Mouse (Mus musculus) limb, embryonic 14.5 days (tissue): Measurements from ENCODE around the gene Doc2g. TPM values are rescaled to one million over a fixed set of nuclear protein-coding genes. Genes with fewer than 3 reads are reported as not detected.
A peak's percentile ranks its signal among the peaks of the same experiment; 100 is the strongest.

ENCODE experiments used
- ATAC-seq: fragments of 200-750 bp; cut with Nextera tagmentation; 2 replicates; pipeline ENCODE4 v1.8.0; 2017; ENCODE audit warnings: low read depth, moderate number of reproducible peaks, moderate TSS enrichment; ENCODE audit not compliant: low FRiP score
- DNase-seq: peaks from one replicate; pipeline ENCODE4 v3.0.0-alpha.2; 2015; ENCODE audit warnings: low spot score
- H3K27ac ChIP-seq: fragments of 300-500 bp; sonication (generic); replicated peaks from 2 replicates; pipeline ENCODE4 v1.5.1; 2014; ENCODE audit warnings: low read depth, mild to moderate bottlenecking, low read length, moderate library complexity, mixed read lengths
- H3K27me3 ChIP-seq: fragments of 300-500 bp; sonication (generic); 2 replicates; pipeline ENCODE4 v1.6.1; 2014; ENCODE audit warnings: low read length, mixed read lengths; ENCODE audit not compliant: control insufficient read depth, insufficient read depth
- H3K36me3 ChIP-seq: fragments of 300-500 bp; sonication (generic); 2 replicates; pipeline ENCODE4 v1.6.1; 2014; ENCODE audit warnings: mild to moderate bottlenecking, low read length, moderate library complexity, mixed read lengths; ENCODE audit not compliant: control insufficient read depth, insufficient read depth
- H3K4me1 ChIP-seq: fragments of 300-500 bp; sonication (generic); 2 replicates; pipeline ENCODE4 v1.6.1; 2014; ENCODE audit warnings: antibody characterized with exemption, low read length, mixed read lengths; ENCODE audit not compliant: control insufficient read depth, insufficient read depth
- H3K4me2 ChIP-seq: fragments of 300-500 bp; sonication (generic); replicated peaks from 2 replicates; pipeline ENCODE4 v1.6.1; 2014; ENCODE audit warnings: low read depth, mild to moderate bottlenecking, low read length, moderate library complexity; ENCODE audit not compliant: severe bottlenecking
- H3K4me3 ChIP-seq: fragments of 300-500 bp; sonication (generic); replicated peaks from 2 replicates; pipeline ENCODE4 v1.5.1; 2014; ENCODE audit warnings: low read length
- H3K9ac ChIP-seq: fragments of 300-500 bp; sonication (generic); 2 replicates; pipeline ENCODE4 v1.6.1; 2014; ENCODE audit warnings: mild to moderate bottlenecking, low read depth, low read length, moderate library complexity; ENCODE audit not compliant: severe bottlenecking
- H3K9me3 ChIP-seq: fragments of 300-500 bp; sonication (generic); 2 replicates; pipeline ENCODE4 v1.6.1; 2016; ENCODE audit warnings: low read length; ENCODE audit not compliant: control insufficient read depth
- POLR2A ChIP-seq: fragments of 200-500 bp; IDR thresholded peaks from 2 replicates; pipeline ENCODE4 v1.8.0; 2012; ENCODE audit warnings: inconsistent platforms, mild to moderate bottlenecking, moderate library complexity, borderline replicate concordance; ENCODE audit not compliant: insufficient read depth, insufficient read length; ENCODE audit errors: extremely low read depth
- WGBS: fragments of 180-500 bp; shearing (Covaris S2); extraction: QIAGEN DNeasy Blood & Tissue Kit; methylation state at CpG from one replicate; pipeline ENCODE4 v1.1.7; 2014; 5-methylcytosine and 5-hydroxymethylcytosine counted together
- polyA plus RNA-seq, 2 experiments: library from polyadenylated mRNA; depleted of rRNA in 1 of 2; stranded (reverse) in 1 of 2; unstranded in 1 of 2; fragments of >200 nt; fragmentation: Nextera tagmentation in 1 of 2; extraction: Ambion mirVana in 1 of 2; gene quantifications; 2 replicates each; pipeline versions ENCODE4 v1.2.1 to v1.2.3; 2012 to 2014

Gene Doc2g
- polyA plus RNA-seq, 2 experiments, result 3.4 to 19.6 TPM

- ATAC-seq (no peak), DNase-seq (peak; percentile 55)
- H3K27ac ChIP-seq, result no peak overlapping the region
- 44% methylated on average over 10 of the region's 10 CpGs for WGBS
- no peak for TF ChIP-seq POLR2A
- no peak overlapping the region for H3K9ac ChIP-seq
- no peak overlapping the region for H3K4me3 ChIP-seq
- 0 out of 2 replicates have a peak, but pooled peaks cover 2% of the 10 kb centered on the region for H3K4me1 ChIP-seq
- no peak overlapping the region for H3K4me2 ChIP-seq
- no peaks in the 10 kb centered on the region for H3K36me3 ChIP-seq
- no peaks in the 10 kb centered on the region for H3K9me3 ChIP-seq
- no peaks in the 10 kb centered on the region for H3K27me3 ChIP-seq
Observed at GRCm38 (mm10) chr19:4051741-4052515, 48.8 kb downstream of the Doc2g start.

GRCm38 (mm10) chr19:4052516-4053030, 49.5 kb downstream of the Doc2g start:
- 80% methylated on average over 5 of the region's 5 CpGs for WGBS
- H3K27me3 ChIP-seq, result no peaks in the 10 kb centered on the region
- TF ChIP-seq POLR2A, result no peak
- 0 out of 2 replicates have a peak, but pooled peaks cover 2% of the 10 kb centered on the region for H3K4me1 ChIP-seq
- H3K36me3 ChIP-seq, result no peaks in the 10 kb centered on the region
- H3K27ac ChIP-seq, result no peak overlapping the region
- no peak overlapping the region for H3K9ac ChIP-seq
- ATAC-seq (no peak), DNase-seq (no peak)
- H3K4me2 ChIP-seq, result no peak overlapping the region
- H3K9me3 ChIP-seq, result no peaks in the 10 kb centered on the region
- no peak overlapping the region for H3K4me3 ChIP-seq

GRCm38 (mm10) chr19:4054613-4055012, 51.5 kb downstream of the Doc2g start:
- H3K4me3 ChIP-seq, result no peak overlapping the region
- H3K36me3 ChIP-seq, result no peaks in the 10 kb centered on the region
- 0 out of 2 replicates have a peak, but pooled peaks cover 2% of the 10 kb centered on the region for H3K4me1 ChIP-seq
- H3K27me3 ChIP-seq, result no peaks in the 10 kb centered on the region
- H3K9ac ChIP-seq, result no peak overlapping the region
- ATAC-seq (no peak), DNase-seq (no peak)
- H3K9me3 ChIP-seq, result no peaks in the 10 kb centered on the region
- no peak overlapping the region for H3K27ac ChIP-seq
- TF ChIP-seq POLR2A, result no peak
- H3K4me2 ChIP-seq, result no peak overlapping the region
- 89% methylated on average over 5 of the region's 5 CpGs for WGBS

- no peak for ATAC-seq
- Histone ChIP-seq H3K4me3 (no peak overlapping the region), H3K4me1 (0 out of 2 replicates have a peak, but pooled peaks cover 2% of the 10 kb centered on the region), H3K27me3 (no peaks in the 10 kb centered on the region), H3K4me2 (no peak overlapping the region), H3K9me3 (no peaks in the 10 kb centered on the region), H3K27ac (no peak overlapping the region), H3K9ac (no peak overlapping the region), H3K36me3 (no peaks in the 10 kb centered on the region)
- DNase-seq, result no peak
- WGBS, result 69% methylated on average over 8 of the region's 8 CpGs
- no peak for TF ChIP-seq POLR2A
Observed at GRCm38 (mm10) chr19:4055216-4055946, 52.3 kb downstream of the Doc2g start.

GRCm38 (mm10) chr19:4055947-4056693, 53.0 kb downstream of the Doc2g start:
- no peak for TF ChIP-seq POLR2A
- WGBS, result 55% methylated on average over 15 of the region's 15 CpGs
- no peak overlapping the region for H3K27ac ChIP-seq
- H3K4me3 ChIP-seq, result no peak overlapping the region
- no peak overlapping the region for H3K4me2 ChIP-seq
- no peaks in the 10 kb centered on the region for H3K36me3 ChIP-seq
- no peaks in the 10 kb centered on the region for H3K9me3 ChIP-seq
- H3K9ac ChIP-seq, result no peak overlapping the region
- DNase-seq (no peak), ATAC-seq (no peak)
- H3K4me1 ChIP-seq, result 0 out of 2 replicates have a peak, but pooled peaks cover 2% of the 10 kb centered on the region
- H3K27me3 ChIP-seq, result no peaks in the 10 kb centered on the region

Other genes with a start within 250 kb of the Doc2g start
Only the 30 nearest of the 32 such genes appear.
- 65.4 and 68.6 TPM in 2 replicates for gene Chka, start 151.5 kb upstream of the Doc2g start, polyA plus RNA-seq (2012; rRNA removed)
- 32.7 and 37.2 TPM in 2 replicates for gene Chka, start 151.5 kb upstream of the Doc2g start, polyA plus RNA-seq (2014; fragmentation: Nextera tagmentation; extraction: Ambion mirVana)
- 145 and 191 TPM in 2 replicates for gene Tcirg1, start 96.2 kb upstream of the Doc2g start, polyA plus RNA-seq (2012; rRNA removed)
- gene Tcirg1, start 96.2 kb upstream of the Doc2g start, polyA plus RNA-seq (2014; fragmentation: Nextera tagmentation; extraction: Ambion mirVana), result 36.8 and 37.8 TPM in 2 replicates
- gene Ndufs8, start 90.5 kb upstream of the Doc2g start, polyA plus RNA-seq (2012; rRNA removed), result 186 and 202 TPM in 2 replicates
- gene Ndufs8, start 90.5 kb upstream of the Doc2g start, polyA plus RNA-seq (2014; fragmentation: Nextera tagmentation; extraction: Ambion mirVana), result 314 and 322 TPM in 2 replicates
- 1.8 and 1.9 TPM in 2 replicates for gene Aldh3b1, start 73.5 kb upstream of the Doc2g start, polyA plus RNA-seq (2012; rRNA removed)
- 2.6 and 2.9 TPM in 2 replicates for gene Aldh3b1, start 73.5 kb upstream of the Doc2g start, polyA plus RNA-seq (2014; fragmentation: Nextera tagmentation; extraction: Ambion mirVana)
- 33.3 and 40.7 TPM in 2 replicates for gene Unc93b1, start 68.1 kb upstream of the Doc2g start, polyA plus RNA-seq (2012; rRNA removed)
- gene Unc93b1, start 68.1 kb upstream of the Doc2g start, polyA plus RNA-seq (2014; fragmentation: Nextera tagmentation; extraction: Ambion mirVana), result 21.9 and 23.3 TPM in 2 replicates
- gene Aldh3b3, start 44.7 kb upstream of the Doc2g start, polyA plus RNA-seq (2012; rRNA removed), result 0.32 and 0.52 TPM in 2 replicates
- 0.33 and 0.39 TPM in 2 replicates for gene Aldh3b3, start 44.7 kb upstream of the Doc2g start, polyA plus RNA-seq (2014; fragmentation: Nextera tagmentation; extraction: Ambion mirVana)
- gene Aldh3b2, start 31.0 kb upstream of the Doc2g start, polyA plus RNA-seq (2012; rRNA removed), result 10.7 and 14.5 TPM in 2 replicates
- 28.1 and 30.3 TPM in 2 replicates for gene Aldh3b2, start 31.0 kb upstream of the Doc2g start, polyA plus RNA-seq (2014; fragmentation: Nextera tagmentation; extraction: Ambion mirVana)
- gene Acy3, start 16.7 kb upstream of the Doc2g start, polyA plus RNA-seq (2012; rRNA removed), result 9.4 and 12.8 TPM in 2 replicates
- gene Acy3, start 16.7 kb upstream of the Doc2g start, polyA plus RNA-seq (2014; fragmentation: Nextera tagmentation; extraction: Ambion mirVana), result 6.7 and 9.2 TPM in 2 replicates
- 0.08 and 0.12 TPM in 2 replicates for gene Tbx10, start 10.6 kb upstream of the Doc2g start, polyA plus RNA-seq (2012; rRNA removed)
- 0.28 TPM in 1 of 2 replicates, not detected in the other for gene Tbx10, start 10.6 kb upstream of the Doc2g start, polyA plus RNA-seq (2014; fragmentation: Nextera tagmentation; extraction: Ambion mirVana)
- 18.3 and 21.0 TPM in 2 replicates for gene Nudt8, start 2.7 kb upstream of the Doc2g start, polyA plus RNA-seq (2012; rRNA removed)
- gene Nudt8, start 2.7 kb upstream of the Doc2g start, polyA plus RNA-seq (2014; fragmentation: Nextera tagmentation; extraction: Ambion mirVana), result 35.8 and 38.9 TPM in 2 replicates
- gene Gm49405, start 2.7 kb upstream of the Doc2g start, polyA plus RNA-seq (2012; rRNA removed), result 7.0 and 8.0 TPM in 2 replicates
- gene Gm49405, start 2.7 kb upstream of the Doc2g start, polyA plus RNA-seq (2014; fragmentation: Nextera tagmentation; extraction: Ambion mirVana), result 2.3 and 3.3 TPM in 2 replicates
- 141 and 157 TPM in 2 replicates for gene Ndufv1, start 9.5 kb downstream of the Doc2g start, polyA plus RNA-seq (2012; rRNA removed)
- gene Ndufv1, start 9.5 kb downstream of the Doc2g start, polyA plus RNA-seq (2014; fragmentation: Nextera tagmentation; extraction: Ambion mirVana), result 193 and 194 TPM in 2 replicates
- 291 and 325 TPM in 2 replicates for gene Gstp1, start 34.7 kb downstream of the Doc2g start, polyA plus RNA-seq (2012; rRNA removed)
- 508 and 540 TPM in 2 replicates for gene Gstp1, start 34.7 kb downstream of the Doc2g start, polyA plus RNA-seq (2014; fragmentation: Nextera tagmentation; extraction: Ambion mirVana)
- 10.7 and 10.8 TPM in 2 replicates for gene Gstp2, start 42.7 kb downstream of the Doc2g start, polyA plus RNA-seq (2012; rRNA removed)
- gene Gstp2, start 42.7 kb downstream of the Doc2g start, polyA plus RNA-seq (2014; fragmentation: Nextera tagmentation; extraction: Ambion mirVana), result 0.87 and 1.7 TPM in 2 replicates
- gene Gstp3, start 56.3 kb downstream of the Doc2g start, polyA plus RNA-seq (2012; rRNA removed), result 0.63 and 0.69 TPM in 2 replicates
- gene Gstp3, start 56.3 kb downstream of the Doc2g start, polyA plus RNA-seq (2014; fragmentation: Nextera tagmentation; extraction: Ambion mirVana), result 0.41 and 0.47 TPM in 2 replicates
- not detected in 2 replicates for gene Cabp2, start 78.3 kb downstream of the Doc2g start, polyA plus RNA-seq (2012; rRNA removed)
- not detected in 2 replicates for gene Cabp2, start 78.3 kb downstream of the Doc2g start, polyA plus RNA-seq (2014; fragmentation: Nextera tagmentation; extraction: Ambion mirVana)
- gene Cdk2ap2, start 93.9 kb downstream of the Doc2g start, polyA plus RNA-seq (2012; rRNA removed), result 45.2 and 52.1 TPM in 2 replicates
- 67.0 and 67.6 TPM in 2 replicates for gene Cdk2ap2, start 93.9 kb downstream of the Doc2g start, polyA plus RNA-seq (2014; fragmentation: Nextera tagmentation; extraction: Ambion mirVana)
- gene Pitpnm1, start 96.7 kb downstream of the Doc2g start, polyA plus RNA-seq (2012; rRNA removed), result 16.2 and 20.8 TPM in 2 replicates
- gene Pitpnm1, start 96.7 kb downstream of the Doc2g start, polyA plus RNA-seq (2014; fragmentation: Nextera tagmentation; extraction: Ambion mirVana), result 4.5 and 6.7 TPM in 2 replicates
- 96.0 and 119 TPM in 2 replicates for gene Aip, start 122.5 kb downstream of the Doc2g start, polyA plus RNA-seq (2012; rRNA removed)
- gene Aip, start 122.5 kb downstream of the Doc2g start, polyA plus RNA-seq (2014; fragmentation: Nextera tagmentation; extraction: Ambion mirVana), result 86.4 and 95.7 TPM in 2 replicates
- gene Gpr152, start 136.5 kb downstream of the Doc2g start, polyA plus RNA-seq (2012; rRNA removed), result 0.01 and 0.05 TPM in 2 replicates
- gene Gpr152, start 136.5 kb downstream of the Doc2g start, polyA plus RNA-seq (2014; fragmentation: Nextera tagmentation; extraction: Ambion mirVana), result not detected in 2 replicates
- 0.05 and 0.06 TPM in 2 replicates for gene Cabp4, start 140.7 kb downstream of the Doc2g start, polyA plus RNA-seq (2012; rRNA removed)
- gene Cabp4, start 140.7 kb downstream of the Doc2g start, polyA plus RNA-seq (2014; fragmentation: Nextera tagmentation; extraction: Ambion mirVana), result 0.10 TPM in 2 replicates
- 229 and 261 TPM in 2 replicates for gene Coro1b, start 145.3 kb downstream of the Doc2g start, polyA plus RNA-seq (2012; rRNA removed)
- gene Coro1b, start 145.3 kb downstream of the Doc2g start, polyA plus RNA-seq (2014; fragmentation: Nextera tagmentation; extraction: Ambion mirVana), result 148 and 153 TPM in 2 replicates
- 7.0 and 8.9 TPM in 2 replicates for gene Ptprcap, start 150.3 kb downstream of the Doc2g start, polyA plus RNA-seq (2012; rRNA removed)
- gene Ptprcap, start 150.3 kb downstream of the Doc2g start, polyA plus RNA-seq (2014; fragmentation: Nextera tagmentation; extraction: Ambion mirVana), result 7.8 and 8.9 TPM in 2 replicates
- gene Rps6kb2, start 160.0 kb downstream of the Doc2g start, polyA plus RNA-seq (2012; rRNA removed), result 76.4 and 85.1 TPM in 2 replicates
- gene Rps6kb2, start 160.0 kb downstream of the Doc2g start, polyA plus RNA-seq (2014; fragmentation: Nextera tagmentation; extraction: Ambion mirVana), result 43.0 and 47.2 TPM in 2 replicates
- gene Carns1, start 172.2 kb downstream of the Doc2g start, polyA plus RNA-seq (2012; rRNA removed), result 2.6 and 5.6 TPM in 2 replicates
- gene Carns1, start 172.2 kb downstream of the Doc2g start, polyA plus RNA-seq (2014; fragmentation: Nextera tagmentation; extraction: Ambion mirVana), result 1.4 and 1.8 TPM in 2 replicates
- gene Tbc1d10c, start 188.0 kb downstream of the Doc2g start, polyA plus RNA-seq (2012; rRNA removed), result 4.5 and 5.8 TPM in 2 replicates
- 3.5 and 3.9 TPM in 2 replicates for gene Tbc1d10c, start 188.0 kb downstream of the Doc2g start, polyA plus RNA-seq (2014; fragmentation: Nextera tagmentation; extraction: Ambion mirVana)
- 490 and 517 TPM in 2 replicates for gene Ppp1ca, start 188.8 kb downstream of the Doc2g start, polyA plus RNA-seq (2012; rRNA removed)
- 794 and 821 TPM in 2 replicates for gene Ppp1ca, start 188.8 kb downstream of the Doc2g start, polyA plus RNA-seq (2014; fragmentation: Nextera tagmentation; extraction: Ambion mirVana)
- 57.5 and 75.5 TPM in 2 replicates for gene Rad9a, start 198.3 kb downstream of the Doc2g start, polyA plus RNA-seq (2012; rRNA removed)
- 33.3 and 38.0 TPM in 2 replicates for gene Rad9a, start 198.3 kb downstream of the Doc2g start, polyA plus RNA-seq (2014; fragmentation: Nextera tagmentation; extraction: Ambion mirVana)
- 42.8 and 61.2 TPM in 2 replicates for gene Clcf1, start 210.9 kb downstream of the Doc2g start, polyA plus RNA-seq (2012; rRNA removed)
- 7.7 and 8.7 TPM in 2 replicates for gene Clcf1, start 210.9 kb downstream of the Doc2g start, polyA plus RNA-seq (2014; fragmentation: Nextera tagmentation; extraction: Ambion mirVana)
- gene AC109138.7, start 211.0 kb downstream of the Doc2g start, polyA plus RNA-seq (2012; rRNA removed), result 0.83 and 1.0 TPM in 2 replicates
- gene AC109138.7, start 211.0 kb downstream of the Doc2g start, polyA plus RNA-seq (2014; fragmentation: Nextera tagmentation; extraction: Ambion mirVana), result not detected in 2 replicates